Mouse (Mus musculus): ENCODE measurements at regions not wholly inside any gene's neighbourhood (a gene's known extent, or its start where the extent isn't known, plus 50 kb on each side); places are given as distances from the start of the nearest gene placed in this dataset.

GRCm38 (mm10) chr1:79921333-79921732, 60.4 kb upstream of the Serpine2 start:
- DNase-seq (ENCODE audit: extremely low spot score, low spot score) = no peak

- no peak for DNase-seq (ENCODE audit: extremely low spot score, low spot score)
Measured at GRCm38 (mm10) chr1:79917426-79918150, 56.6 kb upstream of the Serpine2 start.
